Mouse (Mus musculus) cerebellum, adult 8-10 months (tissue): Measurements from ENCODE around the gene Gm21775.
"Not testable (repeated sequence)": the region's sequence is repeated elsewhere in the genome, so short reads cannot be mapped to it uniquely, and the experiment has no call there.

Source experiments
- DNase-seq: peaks from one replicate; pipeline ENCODE4 v3.0.0; 2022

The Gm21775 gene

DNA sequence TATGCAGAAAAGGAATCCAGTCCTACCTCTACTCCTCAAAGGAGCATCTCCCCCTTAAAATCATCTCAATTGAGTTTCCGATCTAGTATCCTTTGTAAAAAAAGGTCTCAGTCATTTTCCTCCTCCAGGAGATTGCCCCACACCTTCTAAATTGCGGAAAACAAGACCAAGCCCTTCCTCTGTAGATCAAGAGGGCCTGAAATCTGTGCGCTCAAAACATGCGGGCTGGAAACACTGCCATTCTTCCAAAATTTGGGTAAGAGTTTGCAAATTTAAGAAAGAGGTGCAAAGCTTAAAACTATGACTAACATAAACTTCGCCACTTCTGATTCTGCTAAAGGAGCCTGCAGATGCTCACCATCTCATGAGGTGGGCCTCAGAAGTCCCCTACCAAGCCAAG, at the start of gene Gm21775:
Gene Gm21775 (plus strand): TSS at position 301 of the 400 bp plus-strand sequence.
- DNase-seq, result not testable (repeated sequence)

DNA sequence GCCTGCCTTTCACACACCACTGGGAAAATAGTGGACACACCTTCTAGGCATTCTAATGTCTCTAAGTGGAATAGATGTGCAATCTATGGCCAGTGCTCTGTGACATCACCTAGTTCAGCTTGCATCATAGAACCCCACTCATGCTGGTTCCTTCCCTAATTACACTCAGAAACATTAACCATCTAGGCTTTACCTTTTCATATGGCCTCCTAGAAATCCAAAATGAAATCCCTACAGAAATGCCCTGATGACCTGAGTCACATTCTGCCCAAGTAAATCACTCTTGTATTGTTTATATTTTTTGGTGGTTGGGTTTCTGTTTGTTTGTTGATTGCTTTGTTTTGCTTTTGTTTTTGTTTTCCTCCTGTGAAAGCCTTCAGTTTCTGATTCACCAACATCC, 17.3 kb upstream of the Gm21775 start, which contains the start of gene Gm20737:
Gene Gm20737 (minus strand): TSS at position 101 of the 400 bp plus-strand sequence.
- DNase-seq, result not testable (repeated sequence)
